Mouse (Mus musculus) adrenal gland, postnatal 4 days (tissue): Measurements from ENCODE around the gene Sergef. TPM values are rescaled to one million over a fixed set of nuclear protein-coding genes. Genes with fewer than 3 reads are reported as not detected.
A peak's percentile ranks its signal among the peaks of the same experiment; 100 is the strongest.
"Not testable (repeated sequence)": the region's sequence is repeated elsewhere in the genome, so short reads cannot be mapped to it uniquely, and the experiment has no call there.

ENCODE experiments used
- DNase-seq, 2 experiments: peaks; one replicate each; pipeline ENCODE4 v3.0.0; 2021 to 2022; ENCODE audit warnings: low spot score in 2 of 2, mixed read lengths in 2 of 2
- long read RNA-seq, 2 experiments: library from polyadenylated mRNA; stranded (forward); transcript quantifications; one replicate each; pipeline ENCODE4 v2.0.0; 2021
- total RNA-seq, 2 experiments: library from RNA; stranded (reverse); gene quantifications; 2 replicates each; pipeline ENCODE4 v1.2.3; 2021

The Sergef gene
- 10 to 100 TPM; 19.0 to 26.5 TPM for total RNA-seq
- long read RNA-seq, experiment 1, transcript Sergef-201 (11 exons, 1,465 nt) = major isoform, 22 of 31 reads
- long read RNA-seq, experiment 1, partial matches to known transcripts = 1 of 31 reads
- long read RNA-seq, experiment 1, other reads (novel, unspliced or antisense) = 8 of 31 reads
- long read RNA-seq, experiment 2, transcript Sergef-201 (11 exons, 1,465 nt) = major isoform, 32 of 52 reads
- long read RNA-seq, experiment 2, partial matches to known transcripts = 3 of 52 reads
- long read RNA-seq, experiment 2, other reads (novel, unspliced or antisense) = 17 of 52 reads

GRCm38 (mm10) chr7:46639692-46640031 lies at the start of gene Sergef:
Gene Sergef, minus strand, starts transcription at chr7:46639807.
- peak; percentile 77 to 78 for DNase-seq

DNA sequence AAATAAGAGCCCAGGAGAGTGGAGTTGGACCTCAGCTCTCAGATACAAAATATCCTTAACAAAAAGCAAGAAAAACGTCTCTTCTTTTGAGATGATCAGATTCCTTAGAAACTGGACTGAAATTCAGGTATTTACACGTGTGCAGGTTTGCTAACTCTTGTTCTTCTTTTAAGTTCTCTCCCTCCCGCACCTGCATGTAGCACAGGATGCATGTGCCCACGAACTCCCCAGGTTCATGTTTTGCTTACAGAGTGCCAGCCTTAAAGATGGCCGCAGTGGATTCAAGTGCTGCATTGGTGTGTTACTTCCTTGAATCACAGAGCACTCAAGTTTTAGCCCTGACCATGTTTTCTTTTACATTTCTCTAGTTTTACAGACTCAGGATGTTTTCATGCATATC lies 47.2 kb upstream of the Sergef start:
- no peak for DNase-seq

DNA sequence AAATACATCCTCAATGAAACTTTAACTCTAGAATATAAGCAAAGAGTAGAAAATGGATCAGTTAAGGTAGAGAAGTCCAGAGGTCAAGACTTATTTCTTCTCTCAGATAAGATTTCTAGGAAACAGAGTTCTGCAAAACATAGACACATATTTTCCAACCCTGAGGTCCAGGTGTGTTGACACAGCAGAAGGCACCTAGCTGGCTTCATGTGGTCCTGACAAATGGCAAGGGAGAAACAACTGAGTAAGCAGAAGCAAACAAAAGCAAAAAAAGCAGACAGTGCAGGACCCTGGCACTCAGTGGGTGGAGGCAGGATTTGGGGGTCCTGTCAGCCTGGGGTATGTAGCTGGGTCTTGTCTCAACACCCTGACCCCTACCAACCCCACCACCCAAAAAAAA lies 41.1 kb upstream of the Sergef start:
- DNase-seq = no peak

DNA sequence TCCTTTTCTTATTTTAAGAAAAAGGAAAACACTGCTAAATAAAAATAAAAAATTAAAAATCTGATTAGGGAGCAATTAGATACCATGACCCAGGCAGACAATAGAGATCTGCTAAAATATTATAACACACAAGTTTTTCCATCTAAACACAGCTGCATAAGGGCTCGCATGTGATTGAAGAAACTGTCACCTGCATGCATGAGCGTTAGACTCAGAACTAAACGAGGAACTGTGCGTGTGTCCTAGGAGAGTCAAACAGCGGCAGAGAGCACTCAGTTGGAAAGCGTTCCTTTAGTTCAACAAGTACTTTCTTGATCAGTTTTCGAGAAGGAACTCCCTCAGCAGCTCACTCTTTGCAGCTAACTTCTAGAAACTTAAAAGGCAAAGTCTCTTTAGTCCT lies 39.4 kb upstream of the Sergef start:
- DNase-seq = not testable (repeated sequence)

GRCm38 (mm10) chr7:46678417-46678816 lies 38.8 kb upstream of the Sergef start:
- DNase-seq = no peak

DNA sequence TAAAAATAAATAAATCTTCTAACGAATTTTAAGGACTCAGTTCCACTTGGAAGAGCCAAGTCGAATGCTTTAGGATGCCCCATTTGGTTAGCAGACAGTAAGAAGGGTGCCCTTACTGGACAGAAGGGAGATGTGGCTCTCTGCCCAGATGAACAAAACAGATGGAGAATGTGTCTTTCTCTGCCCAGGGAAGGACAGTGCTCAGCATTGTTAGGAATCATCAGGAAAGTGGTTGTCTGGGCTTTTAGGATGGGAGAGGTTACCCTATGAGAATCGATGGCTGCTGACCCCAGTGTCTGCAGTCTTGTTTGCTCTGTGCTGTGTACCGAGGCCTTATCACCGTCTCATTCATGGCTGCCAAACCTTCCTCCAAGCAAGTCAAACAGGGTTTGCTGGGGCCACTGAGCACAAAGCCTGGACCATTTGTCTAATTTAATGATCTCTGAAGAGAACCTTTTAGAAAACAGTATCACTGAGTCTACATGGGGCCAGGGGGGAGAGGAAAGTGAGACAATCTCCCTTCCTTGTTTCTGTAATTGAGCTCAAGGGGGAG lies 37.3 kb upstream of the Sergef start:
- no peak for DNase-seq

DNA sequence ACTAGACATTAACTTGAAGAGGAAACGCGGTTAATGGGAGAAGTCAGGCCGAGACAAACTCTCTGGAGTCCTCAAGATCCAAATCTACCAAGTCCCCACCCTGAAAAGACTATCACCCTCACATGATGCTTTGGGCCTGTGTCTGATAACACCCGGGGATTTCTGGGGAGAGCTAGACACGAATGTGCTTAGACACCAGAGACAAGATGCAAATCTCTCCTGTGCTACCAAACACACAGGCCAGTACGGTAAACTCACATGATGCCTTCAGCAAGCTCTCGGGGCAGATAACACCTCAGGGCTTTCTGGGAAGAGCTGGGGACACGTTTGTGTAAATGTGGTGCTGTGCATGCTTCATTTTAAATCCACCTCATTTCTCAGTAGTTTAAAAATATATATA lies 36.3 kb upstream of the Sergef start:
- no peak for DNase-seq

DNA sequence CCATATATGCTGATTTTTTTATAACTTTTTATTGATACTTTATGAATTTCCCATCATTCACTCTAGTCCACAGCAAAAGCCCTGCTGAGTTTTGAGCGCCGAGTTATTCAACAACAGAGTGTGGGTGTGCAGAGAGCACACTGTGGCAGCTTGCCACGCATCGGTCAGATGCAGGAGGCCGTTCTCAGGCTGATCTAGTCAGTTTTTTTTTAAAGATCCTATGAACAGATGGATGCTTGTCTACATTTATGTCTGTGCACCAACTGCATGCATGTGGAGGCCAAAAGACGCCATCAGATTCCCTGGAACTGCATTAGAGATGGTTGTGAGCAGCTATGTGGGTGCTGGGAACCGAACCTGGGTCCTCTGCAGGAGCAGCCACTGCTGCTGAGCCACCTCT lies 35.5 kb upstream of the Sergef start:
- DNase-seq = no peak

GRCm38 (mm10) chr7:46672160-46672672 lies 32.6 kb upstream of the Sergef start, which contains the start of gene Tph1:
Gene Tph1, minus strand, starts transcription at chr7:46672537.
- no peak for DNase-seq

GRCm38 (mm10) chr7:46667256-46667655 lies 27.6 kb upstream of the Sergef start:
- no peak for DNase-seq

DNA sequence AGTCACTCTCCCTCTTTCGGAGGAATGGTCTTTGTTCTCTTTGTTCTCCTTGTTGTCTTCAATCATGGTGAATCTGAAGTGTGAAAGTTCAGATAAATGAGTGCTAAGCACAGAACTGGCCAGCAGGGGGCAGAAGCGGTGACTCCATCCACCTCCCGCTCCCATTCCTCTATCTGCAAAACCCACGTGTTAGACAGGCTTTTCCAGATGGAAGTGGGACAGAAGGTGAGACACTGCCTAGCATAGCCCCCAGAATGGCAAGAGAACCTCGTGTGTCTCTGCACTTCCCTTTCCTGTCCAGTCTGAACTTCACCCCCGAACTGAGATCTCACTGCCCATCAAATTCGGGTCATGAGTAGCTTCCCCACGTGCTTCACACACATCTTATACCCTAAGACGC lies 25.6 kb upstream of the Sergef start:
- no peak for DNase-seq

- DNase-seq = no peak
These were observed 22.0 kb upstream of the Sergef start for GRCm38 (mm10) chr7:46661591-46662090.

DNA sequence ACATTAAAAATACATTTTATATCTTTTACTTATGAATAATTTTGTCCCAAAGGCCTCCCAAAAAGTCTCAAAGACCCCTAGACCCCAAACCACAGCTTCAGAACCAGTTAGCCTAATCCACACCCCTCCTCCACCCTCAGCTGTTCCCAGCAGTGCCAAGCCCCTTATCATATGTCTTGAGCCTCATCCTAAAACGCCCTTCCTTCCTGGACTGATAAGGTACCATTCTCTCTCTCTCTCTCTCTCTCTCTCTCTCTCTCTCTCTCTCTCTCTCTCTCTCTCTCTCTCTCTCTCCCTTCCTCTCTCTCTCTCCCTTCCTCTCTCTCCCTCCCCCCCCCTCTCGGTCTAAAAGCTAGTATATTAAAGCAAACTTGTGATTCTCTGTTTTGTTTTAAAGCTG lies 12.7 kb upstream of the Sergef start:
- no peak for DNase-seq

DNA sequence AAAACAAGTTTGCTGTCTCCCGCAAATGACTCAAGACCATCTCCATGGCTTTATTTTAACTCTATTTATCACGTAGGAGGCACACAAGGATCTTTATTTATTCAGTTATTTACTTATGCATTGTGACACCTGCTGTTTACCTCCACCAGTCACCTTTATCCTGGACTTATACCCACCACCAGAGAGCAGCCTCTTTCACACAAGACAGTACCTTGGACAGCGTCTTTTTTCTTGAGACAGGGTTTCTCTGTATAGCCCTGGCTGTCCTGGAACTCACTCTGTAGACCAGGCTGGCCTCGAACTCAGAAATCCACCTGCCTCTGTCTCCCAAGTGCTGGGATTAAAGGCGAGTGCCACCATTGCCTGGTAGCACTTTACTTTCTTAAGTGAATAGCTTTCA lies 10.6 kb upstream of the Sergef start:
- not testable (repeated sequence) for DNase-seq

GRCm38 (mm10) chr7:46648431-46649140 lies 9.0 kb upstream of the Sergef start:
- no peak for DNase-seq

DNA sequence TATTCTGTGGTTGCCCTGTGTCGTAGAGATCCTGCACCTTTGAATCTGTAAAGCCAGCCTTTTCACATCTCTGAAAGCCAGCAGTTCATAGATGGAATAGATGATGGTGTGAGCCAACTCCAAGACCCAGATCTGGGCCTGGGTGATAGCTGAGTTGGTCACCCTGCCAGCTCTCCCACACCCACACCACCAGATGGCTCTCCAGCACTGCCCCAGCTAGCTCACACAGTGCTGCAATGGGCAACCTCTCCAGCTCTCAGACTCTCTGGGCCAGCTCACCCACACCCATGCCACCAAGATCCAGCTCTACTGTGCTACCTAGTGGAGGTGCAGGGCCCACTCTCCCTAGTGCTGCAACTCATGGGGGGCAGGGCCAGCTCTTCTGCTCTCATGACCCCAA lies 3.6 kb upstream of the Sergef start:
- DNase-seq = no peak

GRCm38 (mm10) chr7:46640062-46640461 lies 455 bp upstream of the Sergef start:
- no peak for DNase-seq

DNA sequence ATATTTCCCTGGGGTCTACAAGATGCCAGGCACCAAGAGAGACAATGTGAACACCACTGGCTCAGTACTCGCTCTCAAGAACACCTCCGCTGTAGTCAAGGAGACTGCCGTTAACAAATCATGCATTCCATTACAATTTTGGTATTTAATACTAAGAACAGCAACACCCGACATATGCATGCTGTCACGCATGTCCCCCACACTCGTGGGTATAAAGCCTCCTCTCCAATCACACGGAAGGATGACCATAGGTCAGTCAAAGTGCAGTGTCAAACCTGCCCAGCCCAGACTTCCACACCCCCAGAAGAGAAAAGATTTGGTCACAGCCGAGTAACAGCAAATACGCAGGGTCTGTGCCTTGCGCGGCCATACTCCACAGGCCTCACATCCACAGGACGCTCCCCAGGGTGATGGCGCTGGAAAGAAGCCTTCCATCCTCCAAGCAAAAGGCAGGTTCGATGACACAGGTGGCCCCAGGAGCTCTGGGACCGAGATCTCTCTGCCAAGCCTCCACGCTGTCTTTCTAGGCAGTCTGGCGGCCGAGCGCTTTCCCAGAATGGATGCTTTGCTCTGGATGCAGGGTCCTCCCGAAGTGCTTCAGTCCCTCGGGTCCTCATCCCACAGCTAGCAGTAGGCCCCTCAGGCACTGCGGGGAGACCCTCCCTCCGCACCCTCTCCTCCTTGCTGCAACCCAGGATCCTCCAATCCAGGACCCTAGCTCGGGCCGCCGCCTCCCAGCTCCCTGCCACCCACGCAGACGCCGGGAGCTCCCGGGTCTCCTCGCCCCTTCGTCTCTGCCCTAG lies 517 bp downstream of the Sergef start:
- no peak for DNase-seq

- DNase-seq = no peak
These were observed 11.1 kb downstream of the Sergef start for GRCm38 (mm10) chr7:46628375-46628975.

GRCm38 (mm10) chr7:46623979-46624378 lies 15.6 kb downstream of the Sergef start:
- DNase-seq = no peak
